Mouse (Mus musculus): ENCODE results near the gene Ttll13. TPM values are rescaled to one million over a fixed set of nuclear protein-coding genes. Genes with fewer than 3 reads are reported as not detected.

The Ttll13 gene
- polyA plus RNA-seq, 1 experiment = not detected

DNA sequence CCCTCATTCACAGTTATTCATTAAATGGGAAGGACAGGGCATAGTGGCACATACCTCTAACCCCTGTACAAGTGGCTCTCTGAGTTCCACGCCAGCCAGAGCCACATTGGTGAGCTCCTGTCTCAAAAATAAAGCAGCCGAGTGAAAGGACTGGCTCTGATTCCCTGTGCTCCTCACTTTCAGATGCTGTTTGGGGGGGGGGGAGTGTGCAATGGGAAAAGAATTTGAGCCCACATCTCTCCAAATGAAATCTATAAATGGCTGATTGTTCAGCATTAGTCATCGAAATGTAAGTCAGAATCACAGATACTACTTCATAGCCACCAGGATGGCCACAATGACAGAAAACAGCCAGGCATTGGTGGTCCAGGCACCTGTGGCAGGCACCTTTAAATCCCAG is 50.9 kb downstream of the Ttll13 start:
- no peak overlapping the region for H3K27ac ChIP-seq (replicated peaks; ENCODE audit: low read depth, low read length)
- no peaks in the 10 kb centered on the region for H3K4me1 ChIP-seq (ENCODE audit: control insufficient read depth, insufficient read depth, insufficient read length, low read length)
- no peak overlapping the region for H3K4me3 ChIP-seq (ENCODE audit: insufficient read depth, low read depth, low read length)

DNA sequence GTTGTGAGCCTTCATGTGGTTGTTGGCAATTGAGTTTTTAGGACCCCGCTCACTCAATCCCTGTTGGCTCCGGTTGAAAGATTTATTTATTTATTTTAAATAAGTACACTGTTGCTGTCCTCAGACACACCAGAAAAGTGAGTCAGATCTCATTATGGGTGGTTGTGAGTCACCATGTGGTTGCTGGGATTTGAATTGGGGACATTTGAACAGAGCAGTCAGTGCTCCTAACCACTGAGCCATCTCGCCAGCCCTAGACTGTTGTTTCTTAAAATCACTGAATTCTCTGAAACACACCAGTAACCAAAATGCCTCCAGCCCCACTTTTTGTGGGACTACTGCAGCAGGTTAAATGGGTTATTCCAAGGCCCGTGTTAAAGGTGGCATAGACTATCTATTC is 52.6 kb downstream of the Ttll13 start:
- H3K4me3 ChIP-seq (ENCODE audit: insufficient read depth, low read depth, low read length) = no peak overlapping the region
- no peak overlapping the region for H3K27ac ChIP-seq (replicated peaks; ENCODE audit: low read depth, low read length)
- no peaks in the 10 kb centered on the region for H3K4me1 ChIP-seq (ENCODE audit: control insufficient read depth, insufficient read depth, insufficient read length, low read length)

DNA sequence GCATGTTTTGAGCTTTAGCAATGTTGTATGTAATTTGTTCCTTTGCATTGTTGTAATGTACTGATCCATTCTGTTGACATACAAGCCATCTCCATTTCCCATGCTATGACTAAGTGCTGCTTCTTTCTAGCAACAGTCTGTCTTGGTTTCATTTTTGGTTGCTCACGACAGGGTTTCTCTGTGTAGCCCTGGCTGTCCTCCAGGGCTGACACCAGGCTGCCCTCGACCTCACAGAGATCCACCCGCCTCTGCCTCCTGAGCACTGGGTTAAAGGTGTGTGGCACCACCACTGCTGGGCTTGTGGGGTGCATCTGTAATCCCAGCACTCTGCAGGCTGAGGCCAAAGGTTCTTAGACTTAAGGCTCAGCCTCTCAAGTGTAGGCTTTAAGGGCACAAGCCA is 53.4 kb downstream of the Ttll13 start:
- no peak overlapping the region for H3K4me3 ChIP-seq (ENCODE audit: insufficient read depth, low read depth, low read length)
- H3K4me1 ChIP-seq (ENCODE audit: control insufficient read depth, insufficient read depth, insufficient read length, low read length) = no peaks in the 10 kb centered on the region
- no peak overlapping the region for H3K27ac ChIP-seq (replicated peaks; ENCODE audit: low read depth, low read length)

DNA sequence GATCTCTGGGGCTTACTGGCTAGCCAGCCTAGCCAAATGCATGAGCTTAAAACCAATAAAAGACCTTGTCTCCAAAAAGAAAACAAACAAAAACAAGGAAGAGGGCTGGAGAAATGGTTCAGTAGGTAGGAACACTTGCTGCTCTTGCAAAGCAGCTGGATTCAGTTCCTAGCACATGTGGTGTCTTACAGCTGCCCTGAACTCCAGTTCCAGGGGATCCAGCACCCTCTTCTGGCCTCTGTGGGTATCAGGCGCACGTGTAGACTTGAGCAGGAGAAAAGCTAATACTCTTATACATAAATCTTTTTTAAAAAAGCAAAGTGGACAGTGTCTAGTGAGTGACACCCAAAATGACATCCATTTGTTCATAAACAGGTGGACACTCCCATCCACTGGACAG is 55.3 kb downstream of the Ttll13 start:
- H3K27ac ChIP-seq (replicated peaks; ENCODE audit: low read depth, low read length) = no peak overlapping the region
- H3K4me1 ChIP-seq (ENCODE audit: control insufficient read depth, insufficient read depth, insufficient read length, low read length) = no peaks in the 10 kb centered on the region
- H3K4me3 ChIP-seq (ENCODE audit: insufficient read depth, low read depth, low read length) = no peak overlapping the region

DNA sequence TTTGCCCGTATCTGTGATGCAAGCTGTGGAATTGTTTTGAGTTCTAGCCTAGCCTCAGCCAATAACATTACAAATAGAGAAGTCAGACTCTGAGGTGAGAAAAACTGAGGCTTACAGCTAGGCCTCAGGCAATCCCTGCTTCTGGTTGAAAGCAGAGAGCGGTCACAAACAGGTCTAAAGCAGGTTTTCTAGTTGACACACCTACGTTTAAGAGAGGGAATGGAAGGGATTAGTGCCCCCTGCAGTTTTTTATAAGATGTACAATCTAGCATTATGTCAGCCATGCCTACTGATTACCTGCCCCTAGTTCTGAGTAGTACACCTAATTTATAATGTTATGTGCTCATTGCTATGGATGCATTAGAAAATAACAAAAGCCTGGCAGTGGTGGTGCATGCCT is 61.6 kb downstream of the Ttll13 start:
- Histone ChIP-seq H3K4me1 (ENCODE audit: control insufficient read depth, insufficient read depth, insufficient read length, low read length) (no peaks in the 10 kb centered on the region), H3K27ac (replicated peaks; ENCODE audit: low read depth, low read length) (no peak overlapping the region), H3K4me3 (ENCODE audit: insufficient read depth, low read depth, low read length) (no peak overlapping the region)

Other genes starting within 250 kb of the Ttll13 start
- 6.4 and 7.7 TPM in 2 replicates for gene Zfp710, start 221.6 kb upstream of the Ttll13 start, polyA plus RNA-seq (2012; ENCODE audit: insufficient read depth, insufficient read length, missing spikeins)
- gene Idh2, start 131.0 kb upstream of the Ttll13 start, polyA plus RNA-seq (2012; ENCODE audit: insufficient read depth, insufficient read length, missing spikeins) = 310 and 421 TPM in 2 replicates
- 13.1 and 15.1 TPM in 2 replicates for gene Sema4b, start 59.5 kb upstream of the Ttll13 start, polyA plus RNA-seq (2012; ENCODE audit: insufficient read depth, insufficient read length, missing spikeins)
- 56.7 and 63.4 TPM in 2 replicates for gene Cib1, start 13.6 kb upstream of the Ttll13 start, polyA plus RNA-seq (2012; ENCODE audit: insufficient read depth, insufficient read length, missing spikeins)
- gene Gdpgp1, start 13.5 kb upstream of the Ttll13 start, polyA plus RNA-seq (2012; ENCODE audit: insufficient read depth, insufficient read length, missing spikeins) = 0.71 and 2.9 TPM in 2 replicates
- gene Ngrn, start 14.8 kb downstream of the Ttll13 start, polyA plus RNA-seq (2012; ENCODE audit: insufficient read depth, insufficient read length, missing spikeins) = 26.1 and 27.5 TPM in 2 replicates
- gene Vps33b, start 23.3 kb downstream of the Ttll13 start, polyA plus RNA-seq (2012; ENCODE audit: insufficient read depth, insufficient read length, missing spikeins) = 4.1 and 6.4 TPM in 2 replicates
- gene Prc1, start 48.1 kb downstream of the Ttll13 start, polyA plus RNA-seq (2012; ENCODE audit: insufficient read depth, insufficient read length, missing spikeins) = 1.3 TPM in 1 of 2 replicates, not detected in the other
- 3.7 and 7.2 TPM in 2 replicates for gene Rccd1, start 78.1 kb downstream of the Ttll13 start, polyA plus RNA-seq (2012; ENCODE audit: insufficient read depth, insufficient read length, missing spikeins)
- 12.8 and 19.7 TPM in 2 replicates for gene Unc45a, start 94.6 kb downstream of the Ttll13 start, polyA plus RNA-seq (2012; ENCODE audit: insufficient read depth, insufficient read length, missing spikeins)
- 35.2 and 35.6 TPM in 2 replicates for gene Hddc3, start 96.7 kb downstream of the Ttll13 start, polyA plus RNA-seq (2012; ENCODE audit: insufficient read depth, insufficient read length, missing spikeins)
- 56.3 and 65.8 TPM in 2 replicates for gene Man2a2, start 125.0 kb downstream of the Ttll13 start, polyA plus RNA-seq (2012; ENCODE audit: insufficient read depth, insufficient read length, missing spikeins)
- 5.6 and 5.8 TPM in 2 replicates for gene Fes, start 141.6 kb downstream of the Ttll13 start, polyA plus RNA-seq (2012; ENCODE audit: insufficient read depth, insufficient read length, missing spikeins)
- 46.7 and 50.2 TPM in 2 replicates for gene Furin, start 159.1 kb downstream of the Ttll13 start, polyA plus RNA-seq (2012; ENCODE audit: insufficient read depth, insufficient read length, missing spikeins)